Mouse (Mus musculus): ENCODE results near the gene Ccdc102a.
"Not testable (repeated sequence)": the region's sequence is repeated elsewhere in the genome, so short reads cannot be mapped to it uniquely, and the experiment has no call there.

The Ccdc102a gene

DNA sequence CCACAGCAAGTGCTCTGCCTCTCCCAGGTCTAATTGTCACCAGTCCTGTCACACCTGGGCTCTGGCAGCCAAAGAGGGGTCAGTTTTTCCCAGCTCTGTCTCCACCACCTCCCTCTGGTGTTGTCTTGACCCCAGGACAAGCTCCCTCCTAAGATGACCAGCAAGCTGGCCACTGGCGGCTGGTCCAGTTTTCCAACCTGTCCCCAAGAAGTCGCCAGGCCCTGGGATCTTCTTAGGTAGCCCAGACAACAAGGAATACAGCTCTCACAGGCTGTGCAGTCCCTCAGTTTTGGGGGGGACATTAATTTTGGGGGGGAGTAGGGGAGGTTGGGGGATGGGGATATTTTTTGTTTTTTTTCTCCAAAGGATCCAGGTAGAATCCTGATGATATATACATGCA is 45.3 kb downstream of the Ccdc102a start:
- peak in 1 of 2 experiments; percentile 28 for DNase-seq

DNA sequence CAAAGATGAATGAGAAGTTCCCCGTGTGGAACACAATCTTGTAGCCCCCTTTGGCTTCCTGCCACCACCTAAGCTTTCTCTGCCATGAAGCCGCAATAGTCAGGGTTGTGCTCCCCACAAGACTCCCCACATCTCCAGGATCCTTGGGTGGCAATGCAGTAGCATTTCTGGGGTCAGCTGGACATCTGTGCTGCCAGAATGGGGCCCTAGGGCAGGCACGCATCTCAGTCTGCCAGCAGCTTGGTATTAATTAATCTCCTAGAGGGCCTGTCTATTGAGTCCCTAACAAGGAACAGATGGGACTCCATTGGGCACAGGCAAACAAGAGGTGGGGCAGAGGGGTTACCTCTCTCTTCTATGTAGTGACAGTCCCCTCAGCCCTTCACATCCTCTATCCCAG is 45.7 kb downstream of the Ccdc102a start:
- DNase-seq, result peak; percentile 56 to 70

DNA sequence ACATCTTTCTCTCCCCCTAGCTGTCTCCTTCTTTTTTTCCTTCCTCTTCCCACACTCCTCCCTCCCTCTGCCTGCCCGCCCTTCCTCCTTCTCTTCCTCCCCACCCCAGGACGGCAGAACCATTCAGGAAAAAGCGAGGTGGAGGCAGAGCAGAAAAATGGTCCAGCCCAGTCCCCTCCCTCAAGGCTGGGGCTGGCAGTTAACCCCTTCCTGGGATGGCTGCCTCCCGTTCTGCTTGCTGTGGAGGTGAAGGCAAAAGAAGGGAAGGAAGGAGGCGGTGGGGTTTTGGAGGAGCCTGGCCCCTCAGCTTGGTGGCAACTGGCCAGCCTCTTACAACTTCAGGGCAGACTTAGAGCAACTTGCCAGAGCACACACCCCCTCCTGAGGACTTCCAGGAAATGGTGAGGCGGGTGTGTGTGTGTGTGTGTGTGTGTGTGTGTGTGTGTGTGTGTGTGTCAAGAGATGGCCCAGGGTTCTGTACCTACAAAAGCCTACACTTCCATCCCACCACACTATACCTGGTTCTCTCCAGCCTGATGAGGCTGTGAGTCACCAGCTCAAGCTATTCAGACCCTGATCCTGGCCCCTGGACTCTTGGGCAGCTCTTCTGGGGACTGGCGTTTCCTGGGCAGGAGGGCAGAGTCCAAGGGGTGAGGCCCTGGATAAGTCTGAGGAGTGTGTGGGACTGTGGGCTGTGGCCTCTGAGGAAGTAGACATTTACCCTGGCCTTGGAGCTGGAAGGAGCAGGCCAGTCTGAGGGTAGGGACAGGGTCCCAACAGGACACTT is 46.6 kb downstream of the Ccdc102a start:
- peak; percentile 85 to 88 for DNase-seq

DNA sequence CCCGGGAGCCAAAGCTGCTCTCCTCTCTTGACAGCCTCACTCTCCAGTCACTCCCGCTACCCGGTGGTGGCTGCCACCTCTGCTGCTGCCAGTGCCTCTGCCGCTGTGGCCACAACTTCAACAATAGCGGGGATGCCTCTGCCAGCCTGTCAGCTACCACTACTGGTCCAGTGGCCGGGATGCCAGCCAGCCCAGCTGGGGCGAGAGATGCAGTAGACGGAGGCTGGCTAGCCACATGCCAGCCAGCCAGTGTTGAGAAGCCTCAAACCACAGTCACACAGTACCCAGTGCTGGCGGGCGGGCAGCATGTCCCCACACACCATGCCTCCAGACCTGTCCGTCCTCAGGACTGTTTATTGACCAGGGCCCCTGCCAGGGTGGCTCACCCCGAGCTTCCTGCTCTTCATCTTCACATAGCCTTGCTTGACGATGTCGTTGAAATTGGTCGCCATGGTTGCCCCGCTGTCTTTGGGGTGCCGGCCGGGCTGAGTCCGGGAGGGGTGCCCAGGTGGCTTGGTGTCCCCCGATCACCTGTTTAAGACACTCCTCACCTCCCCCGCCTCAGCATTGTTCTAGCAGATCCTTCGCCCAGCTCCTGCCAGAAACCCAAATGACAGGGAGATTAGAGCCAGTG is 47.3 kb downstream of the Ccdc102a start:
- DNase-seq, result peak; percentile 87 to 88

DNA sequence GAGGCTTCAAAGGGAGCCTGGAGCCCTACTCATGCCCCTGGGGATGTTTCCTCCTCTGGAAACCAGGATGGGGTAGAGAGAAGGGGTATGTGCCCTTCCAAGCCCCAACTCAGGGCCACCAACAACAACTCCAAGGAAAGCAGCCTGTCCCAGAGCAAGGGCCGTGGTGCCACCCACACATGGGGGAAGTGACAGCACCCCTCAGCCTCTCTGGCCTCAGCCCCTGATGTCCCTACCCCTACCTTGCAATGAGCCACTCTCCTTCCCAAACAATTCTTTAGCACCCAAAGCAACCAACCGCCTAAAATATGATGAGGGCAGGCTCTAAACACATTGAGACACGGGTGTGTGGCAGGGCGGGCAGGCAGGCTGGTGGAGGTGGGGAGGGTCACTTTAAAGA is 47.9 kb downstream of the Ccdc102a start:
- DNase-seq, result no peak

DNA sequence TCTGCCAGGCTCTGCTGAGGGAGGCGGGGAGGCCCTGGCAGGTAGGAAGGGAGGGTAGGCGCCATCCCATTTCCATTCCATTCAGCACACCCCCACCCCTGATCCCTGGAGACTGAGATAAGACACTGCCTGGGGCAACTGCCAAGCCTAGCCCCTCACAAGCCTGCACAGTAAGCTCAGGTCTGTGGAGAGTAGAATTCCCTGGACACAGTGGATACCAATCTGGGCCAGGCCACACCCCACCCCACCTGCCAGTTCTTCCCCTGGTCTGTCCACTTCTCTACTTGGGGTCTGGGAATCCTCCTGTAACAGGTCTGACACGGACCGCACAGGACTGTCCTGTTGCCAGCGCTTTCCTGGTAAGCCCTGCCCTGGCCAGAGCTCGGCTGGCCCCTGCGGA is 48.8 kb downstream of the Ccdc102a start:
- DNase-seq, result peak; percentile 34 to 39

DNA sequence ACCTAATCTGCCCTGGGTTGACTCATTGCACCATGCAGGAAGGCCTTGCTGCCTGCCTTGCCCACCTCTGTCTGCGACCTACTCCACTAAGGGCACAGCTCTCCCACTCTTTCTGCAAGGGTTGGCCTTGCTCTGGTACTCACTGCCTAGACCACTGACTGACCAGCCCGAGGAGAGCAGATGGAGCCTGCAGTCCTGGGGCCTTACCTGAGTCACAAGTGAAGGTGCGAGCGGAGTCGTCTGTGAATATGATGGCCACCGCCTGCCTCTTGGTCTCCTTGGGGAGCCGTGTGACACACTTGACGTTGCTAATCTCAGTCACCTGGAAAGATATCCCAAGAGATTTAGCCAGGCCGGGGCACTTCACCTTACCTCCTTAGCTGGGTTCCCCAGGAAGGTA is 51.0 kb downstream of the Ccdc102a start:
- no peak for DNase-seq

DNA sequence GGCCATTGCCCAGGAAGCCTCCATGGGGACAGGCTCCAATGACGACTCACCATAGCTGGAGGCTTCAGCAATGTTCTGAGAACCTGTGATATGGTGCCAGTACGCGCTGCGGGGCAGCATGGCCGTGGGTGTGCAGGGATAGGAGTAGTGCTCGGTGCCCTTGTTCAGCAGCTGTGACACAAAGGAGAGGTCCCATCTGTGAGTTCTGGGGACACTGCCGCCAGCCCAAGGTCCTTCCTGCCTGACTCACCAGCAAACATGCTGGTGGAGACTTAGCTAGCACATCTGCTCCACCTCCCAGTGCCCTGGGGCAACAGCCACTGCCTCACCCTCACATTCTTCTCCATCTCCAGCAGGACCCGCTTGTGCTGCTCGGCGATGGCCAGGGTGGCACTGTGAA is 52.6 kb downstream of the Ccdc102a start:
- no peak for DNase-seq

DNA sequence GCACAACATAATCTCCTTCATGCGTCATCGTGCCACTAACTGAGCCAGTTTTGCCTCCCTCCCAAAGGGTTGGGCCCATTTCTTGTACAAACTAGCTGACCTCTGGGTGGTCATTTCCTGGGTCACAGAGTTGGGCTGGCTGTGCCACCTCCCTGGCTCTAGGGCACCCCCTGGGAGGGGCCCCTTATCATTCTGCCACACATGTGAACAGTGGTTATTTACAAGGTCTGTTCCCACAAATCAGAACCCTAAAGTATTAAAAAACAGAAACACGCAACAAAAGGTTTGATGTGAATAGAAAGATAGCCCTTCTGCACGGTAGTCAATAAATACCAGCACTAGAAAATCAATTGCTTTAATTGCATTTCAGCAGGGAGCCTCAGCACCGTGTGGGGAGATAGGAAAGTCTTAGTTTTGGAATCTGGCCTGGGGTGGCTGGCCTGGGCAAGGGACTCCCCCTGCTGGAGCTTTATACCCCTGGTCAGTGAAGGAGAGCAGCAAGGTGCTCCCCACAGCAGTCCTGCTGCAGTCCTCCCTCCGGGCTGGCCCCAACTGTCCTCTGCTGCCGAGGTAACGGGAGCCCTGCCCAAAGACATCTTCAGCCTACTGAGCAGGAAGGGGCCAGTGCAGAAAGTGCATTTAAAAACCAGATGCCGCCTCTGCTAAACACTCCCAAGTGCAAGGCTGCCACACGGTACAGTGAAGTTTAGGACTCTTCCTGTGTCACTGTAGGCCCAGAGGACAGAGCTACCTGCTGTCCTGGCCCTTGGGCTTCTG is 53.8 kb downstream of the Ccdc102a start:
- no peak for DNase-seq

DNA sequence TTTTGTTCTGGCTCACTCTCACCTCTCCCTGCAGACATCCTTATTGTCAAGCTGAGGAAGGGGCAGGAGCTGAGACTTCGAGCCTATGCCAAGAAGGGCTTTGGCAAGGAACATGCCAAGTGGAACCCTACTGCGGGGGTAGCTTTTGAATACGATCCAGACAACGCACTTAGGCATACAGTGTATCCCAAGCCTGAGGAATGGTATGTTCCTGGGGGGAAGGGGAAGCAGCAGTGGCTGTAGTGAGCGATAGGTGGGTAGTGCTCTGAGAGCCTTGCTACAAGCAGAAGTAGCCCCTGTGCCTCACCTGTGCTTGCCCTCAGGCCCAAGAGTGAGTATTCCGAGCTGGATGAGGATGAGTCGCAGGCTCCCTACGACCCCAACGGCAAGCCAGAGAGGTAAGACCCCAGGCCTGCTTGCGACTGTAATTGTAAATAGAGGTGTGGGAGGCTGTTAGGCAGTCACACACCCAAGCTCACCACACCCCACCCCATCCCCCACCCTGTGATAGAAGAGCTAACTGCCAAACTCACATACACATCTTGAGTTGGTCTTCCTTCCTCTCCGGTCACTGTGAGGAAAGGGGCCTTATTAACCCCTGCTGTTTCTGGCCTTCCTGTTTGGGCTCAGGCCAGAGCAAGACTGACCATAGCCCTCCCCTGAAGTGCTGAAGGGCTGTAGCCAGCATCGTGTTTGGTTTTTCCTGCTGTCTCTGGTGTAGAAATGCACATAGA is 55.2 kb downstream of the Ccdc102a start:
- DNase-seq, result no peak

DNA sequence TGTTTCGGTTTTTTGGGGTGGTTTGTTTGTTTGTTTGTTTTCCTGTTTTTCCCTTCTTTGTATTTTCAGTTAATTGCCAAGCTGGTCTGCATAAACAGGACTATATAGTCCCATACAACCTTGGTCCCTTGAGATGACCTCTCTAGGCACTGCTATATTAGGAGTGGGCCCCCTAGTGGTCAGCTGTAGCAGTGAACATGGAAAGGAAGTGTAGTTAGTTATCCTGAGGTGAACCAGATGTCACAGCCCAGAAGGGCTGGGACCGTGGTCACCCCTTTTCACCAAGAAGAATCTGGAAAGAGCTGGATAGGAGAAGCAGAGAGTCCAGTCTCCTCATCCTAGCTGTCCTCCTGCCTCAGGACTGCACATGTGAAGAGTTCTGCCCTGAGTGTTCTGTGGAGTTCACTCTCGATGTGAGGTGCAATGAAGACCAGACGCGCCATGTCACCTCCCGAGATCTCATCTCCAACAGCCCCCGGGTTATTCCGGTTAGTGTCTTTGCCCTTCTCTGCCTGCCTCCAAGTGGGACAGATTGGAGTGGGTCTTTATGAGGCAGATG is 56.5 kb downstream of the Ccdc102a start:
- peak; percentile 78 to 83 for DNase-seq

DNA sequence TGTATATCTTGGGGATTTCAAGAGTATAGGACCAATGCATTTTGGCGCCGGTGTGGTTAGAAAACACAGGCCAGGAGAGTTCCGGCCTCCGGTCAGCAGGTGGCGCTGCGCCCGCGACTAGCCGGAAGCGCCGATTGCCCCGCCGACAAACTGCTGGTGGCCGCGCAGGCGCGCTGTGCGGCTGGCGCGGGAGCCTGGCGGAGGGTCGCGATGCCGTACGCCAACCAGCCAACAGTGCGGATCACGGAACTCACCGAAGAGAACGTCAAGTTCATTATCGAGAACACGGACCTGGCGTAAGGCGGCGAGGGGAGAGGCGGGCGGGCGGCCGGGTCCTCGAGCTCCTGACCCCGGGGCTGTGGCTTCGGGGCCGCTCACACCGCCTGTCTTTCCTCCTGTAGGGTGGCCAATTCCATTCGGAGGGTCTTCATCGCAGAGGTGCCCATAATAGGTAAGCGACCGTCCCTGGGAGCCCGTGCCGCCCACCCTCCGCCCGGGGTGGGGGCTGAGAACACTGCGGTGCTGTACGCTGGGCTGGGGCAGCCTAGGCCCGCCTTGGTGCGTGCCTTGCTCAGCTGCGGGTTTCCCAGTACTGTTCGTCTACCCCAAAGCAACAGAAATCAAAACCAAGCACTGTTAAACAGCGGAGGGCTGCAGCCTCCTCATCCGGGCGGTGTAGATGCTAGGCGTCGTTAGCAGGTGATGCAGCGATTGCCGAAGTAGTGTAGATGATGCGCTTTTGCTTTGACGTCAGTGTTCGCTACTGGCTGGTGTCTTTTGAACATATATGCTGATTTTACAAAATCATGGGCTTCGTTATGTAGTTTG is 60.3 kb downstream of the Ccdc102a start, which contains the start of gene Polr2c:
TSS of gene Polr2c (plus strand) at position 105 of the 828 bp plus-strand sequence.
- DNase-seq, result peak; percentile 97

DNA sequence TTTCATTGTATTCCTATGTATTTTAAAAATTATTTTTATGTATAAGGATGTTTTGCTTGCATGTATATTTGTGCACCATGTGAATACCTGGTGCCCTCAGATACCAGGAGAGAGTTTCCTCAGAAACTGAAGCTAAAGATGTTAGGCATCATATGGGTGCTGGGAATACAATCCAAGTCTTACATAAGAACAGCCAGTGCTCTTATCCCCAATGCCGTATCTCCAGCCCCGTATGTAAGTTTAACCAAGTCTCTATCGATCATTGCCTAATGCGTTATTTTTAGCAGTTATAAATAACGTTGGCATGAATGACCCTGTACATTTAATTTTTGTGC is 60.9 kb downstream of the Ccdc102a start:
- no peak for DNase-seq

DNA sequence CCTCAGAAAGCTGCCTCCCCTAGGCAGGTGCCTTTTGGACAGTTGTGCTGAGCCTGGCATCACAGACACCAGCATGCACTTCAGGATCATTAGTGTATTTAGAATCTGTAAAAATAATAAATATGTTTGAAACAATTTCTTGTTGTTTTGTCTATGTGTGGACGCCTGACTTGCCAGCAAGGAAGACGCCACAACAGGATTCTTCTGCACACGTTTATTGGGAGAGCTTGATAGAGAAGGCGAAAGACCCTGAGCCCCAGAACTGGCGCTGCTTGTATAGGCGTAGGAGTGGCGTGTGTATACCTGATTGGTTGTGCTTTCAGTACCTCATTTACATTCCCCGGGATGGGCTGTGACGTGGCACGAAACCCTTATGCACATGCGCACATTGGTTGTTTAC is 63.1 kb downstream of the Ccdc102a start:
- DNase-seq, result not testable (repeated sequence)
